Mouse (Mus musculus): ENCODE results near the gene Tmem28. TPM values are rescaled to one million over a fixed set of nuclear protein-coding genes. Genes with fewer than 3 reads are reported as not detected.

The Tmem28 gene
- polyA plus RNA-seq (2012; rRNA removed) = 0.21 and 0.48 TPM in 2 replicates

GRCm38 (mm10) chrX:99820790-99821395 is at the start of gene Tmem28:
Tmem28 (plus strand) TSS chrX:99821021.

Other genes with a start within 250 kb of the Tmem28 start
- gene Eda, start 154.6 kb downstream of the Tmem28 start, polyA plus RNA-seq (2012; rRNA removed) = 0.40 and 0.95 TPM in 2 replicates

Data from colon, adult 2 months (tissue).